Comparison of ENCODE assay signal across 8 mouse cellular contexts in the genomic region with DNA sequence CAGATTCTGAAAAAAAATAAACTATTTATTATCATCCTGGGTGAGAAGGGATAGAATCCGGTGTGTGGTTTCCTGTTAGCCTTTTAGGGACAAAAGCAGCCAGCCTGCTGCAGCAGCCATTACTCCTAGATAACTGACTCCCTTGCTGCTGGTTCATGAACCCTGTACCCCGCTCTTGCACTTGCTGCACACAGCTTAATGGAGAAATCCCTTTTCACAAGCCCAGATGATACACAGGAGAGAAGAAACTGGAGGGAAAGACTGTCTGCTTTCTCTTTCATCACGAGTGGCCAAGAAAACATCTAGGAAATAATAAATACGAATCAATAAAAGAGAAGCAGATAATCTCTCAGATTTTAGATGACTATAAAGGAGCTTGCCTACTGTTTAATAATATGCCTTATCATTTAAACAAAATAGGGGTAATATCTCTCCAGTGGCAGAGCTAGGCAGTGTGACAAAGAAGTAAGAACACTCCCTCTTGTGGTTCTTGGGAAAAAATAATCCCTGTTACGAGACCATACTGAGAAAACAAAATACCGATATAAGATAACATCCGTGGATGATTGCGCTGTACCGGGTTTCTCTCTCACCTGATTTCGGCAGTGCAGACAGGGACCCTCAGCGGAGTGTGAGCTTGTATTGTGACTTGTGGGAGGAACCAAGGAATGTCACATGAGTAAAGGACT.
A peak's percentile ranks its signal among the peaks of the same experiment; 100 is the strongest.
DNase-seq lines count a peak whose midpoint lies in the region; ATAC-seq and TF ChIP-seq lines count a peak whose summit lies in the region.

No protein-coding gene starts in this region.

- intact Hi-C loops in left cerebral cortex, postnatal 36 days (cut with DNase I), result loop anchor here (1.0 kb wide), 1 partner anchor 160 kb away; no protein-coding TSS in a partner anchor

- no peak overlapping the region for H3K4me2 ChIP-seq in forebrain, embryonic 12.5 days
- no peak overlapping the region for H3K4me2 ChIP-seq in forebrain, embryonic 11.5 days (ENCODE audit: low read depth, low read length, severe bottlenecking)
- peak overlapping the region; percentile 54 for H3K4me2 ChIP-seq in lung, embryonic 14.5 days
- peak overlapping the region; percentile 66 for H3K4me2 ChIP-seq in heart, postnatal 0 days (ENCODE audit: low read depth, low read length)
- peak overlapping the region; percentile 37 for H3K4me2 ChIP-seq in neural tube, embryonic 15.5 days

- ATAC-seq in forebrain, embryonic 12.5 days (ENCODE audit: low FRiP score), result peak; percentile 60; the same call in 1 of the 2 replicates
- no peak for ATAC-seq in forebrain, embryonic 11.5 days (replicated peaks; ENCODE audit: low FRiP score)
- ATAC-seq in lung, embryonic 14.5 days (ENCODE audit: insufficient read depth), result peak; percentile 63; the same call in 1 of the 2 replicates
- ATAC-seq in heart, postnatal 0 days (ENCODE audit: insufficient read depth, low read depth), result no peak
- peak; percentile 82; the same call in 1 of the 2 replicates for ATAC-seq in neural tube, embryonic 15.5 days (ENCODE audit: low FRiP score)

- DNase-seq in forebrain, embryonic 11.5 days (ENCODE audit: low spot score), result no peak
- peak; percentile 65 for DNase-seq in lung, embryonic 14.5 days
- no peak for DNase-seq in lung, postnatal 10 days
- DNase-seq in heart, postnatal 0 days (ENCODE audit: low spot score), result peak; percentile 26
- DNase-seq in cerebellum, adult 9-11 months, result no peak
- no peak for DNase-seq in left cerebral cortex, postnatal 36 days (ENCODE audit: low spot score in 2 of 2)

- 80% methylated on average over 11 of the region's 11 CpGs for WGBS in forebrain, embryonic 12.5 days
- 80% methylated on average over 11 of the region's 11 CpGs for WGBS in forebrain, embryonic 11.5 days
- 46% methylated on average over 11 of the region's 11 CpGs for WGBS in lung, embryonic 14.5 days
- 28% methylated on average over 11 of the region's 11 CpGs for WGBS in heart, postnatal 0 days
- 60% methylated on average over 11 of the region's 11 CpGs for WGBS in neural tube, embryonic 15.5 days

- H3K9ac ChIP-seq in forebrain, embryonic 12.5 days, result no peak overlapping the region
- H3K9ac ChIP-seq in forebrain, embryonic 11.5 days (ENCODE audit: low read length), result no peak overlapping the region
- H3K9ac ChIP-seq in lung, embryonic 14.5 days, result no peak overlapping the region
- H3K9ac ChIP-seq in heart, postnatal 0 days (replicated peaks; ENCODE audit: low read depth, low read length), result 0 out of 2 replicates have a peak overlapping the region, but pooled peaks have one; percentile 20
- H3K9ac ChIP-seq in neural tube, embryonic 15.5 days (replicated peaks), result no peak overlapping the region

- no peak for TF ChIP-seq EP300 in heart, postnatal 0 days (IDR thresholded peaks at IDR 0.05; ENCODE audit: low read depth)

- H3K4me3 ChIP-seq in forebrain, embryonic 12.5 days (replicated peaks), result no peak overlapping the region
- H3K4me3 ChIP-seq in forebrain, embryonic 11.5 days (ENCODE audit: low read depth, low read length), result no peak overlapping the region
- peak overlapping the region; percentile 27 for H3K4me3 ChIP-seq in lung, embryonic 14.5 days (ENCODE audit: low read depth, low read length)
- peak overlapping the region; percentile 58 for H3K4me3 ChIP-seq in heart, postnatal 0 days (ENCODE audit: low read depth, low read length)
- peak overlapping the region; percentile 9; the same call in 1 of the 2 replicates for H3K4me3 ChIP-seq in neural tube, embryonic 15.5 days (replicated peaks)

- H3K27ac ChIP-seq in forebrain, embryonic 12.5 days, result no peak overlapping the region
- no peak overlapping the region for H3K27ac ChIP-seq in forebrain, embryonic 11.5 days (ENCODE audit: low read depth, low read length)
- H3K27ac ChIP-seq in lung, embryonic 14.5 days (ENCODE audit: low read depth), result no peak overlapping the region
- H3K27ac ChIP-seq in heart, postnatal 0 days (ENCODE audit: low read depth), result no peak overlapping the region
- H3K27ac ChIP-seq in neural tube, embryonic 15.5 days (replicated peaks), result 0 out of 2 replicates have a peak overlapping the region, but pooled peaks have one; percentile 9

- no peaks in the 10 kb centered on the region for H3K27me3 ChIP-seq in forebrain, embryonic 12.5 days
- no peaks in the 10 kb centered on the region for H3K27me3 ChIP-seq in forebrain, embryonic 11.5 days (ENCODE audit: control insufficient read depth, insufficient read depth, low read length)
- H3K27me3 ChIP-seq in lung, embryonic 14.5 days (ENCODE audit: insufficient read depth, low read length), result no peaks in the 10 kb centered on the region
- no peaks in the 10 kb centered on the region for H3K27me3 ChIP-seq in heart, postnatal 0 days (ENCODE audit: control insufficient read depth, insufficient read depth, low read length)
- no peaks in the 10 kb centered on the region for H3K27me3 ChIP-seq in neural tube, embryonic 15.5 days (replicated peaks)

- no peaks in the 10 kb centered on the region for H3K36me3 ChIP-seq in forebrain, embryonic 12.5 days (replicated peaks)
- H3K36me3 ChIP-seq in forebrain, embryonic 11.5 days (ENCODE audit: control insufficient read depth, insufficient read depth, low read length), result no peaks in the 10 kb centered on the region
- no peaks in the 10 kb centered on the region for H3K36me3 ChIP-seq in lung, embryonic 14.5 days (ENCODE audit: insufficient read depth)
- no peaks in the 10 kb centered on the region for H3K36me3 ChIP-seq in heart, postnatal 0 days (replicated peaks; ENCODE audit: control insufficient read depth, insufficient read depth, low read length)
- H3K36me3 ChIP-seq in neural tube, embryonic 15.5 days, result no peaks in the 10 kb centered on the region

- H3K4me1 ChIP-seq in forebrain, embryonic 12.5 days, result no peaks in the 10 kb centered on the region
- no peaks in the 10 kb centered on the region for H3K4me1 ChIP-seq in forebrain, embryonic 11.5 days (replicated peaks; ENCODE audit: control insufficient read depth, insufficient read depth, low read length)
- no peaks in the 10 kb centered on the region for H3K4me1 ChIP-seq in lung, embryonic 14.5 days (ENCODE audit: insufficient read depth)
- no peaks in the 10 kb centered on the region for H3K4me1 ChIP-seq in heart, postnatal 0 days (ENCODE audit: control insufficient read depth, insufficient read depth)
- peaks cover 8% of the 10 kb centered on the region; the same call in 1 of the 2 replicates for H3K4me1 ChIP-seq in neural tube, embryonic 15.5 days

- TF ChIP-seq CTCF in lung, embryonic 14.5 days (IDR thresholded peaks at IDR 0.05; ENCODE audit: low read depth), result peak; percentile 55
- TF ChIP-seq CTCF in heart, postnatal 0 days (IDR thresholded peaks at IDR 0.05; ENCODE audit: low read depth), result peak; percentile 35; the same call in 1 of the 2 replicates

- no peaks in the 10 kb centered on the region for H3K9me3 ChIP-seq in forebrain, embryonic 12.5 days
- no peaks in the 10 kb centered on the region for H3K9me3 ChIP-seq in forebrain, embryonic 11.5 days (ENCODE audit: control insufficient read depth, low read length)
- no peaks in the 10 kb centered on the region for H3K9me3 ChIP-seq in lung, embryonic 14.5 days (ENCODE audit: low read depth, low read length)
- H3K9me3 ChIP-seq in heart, postnatal 0 days (replicated peaks; ENCODE audit: control insufficient read depth, low read length), result no peaks in the 10 kb centered on the region
- H3K9me3 ChIP-seq in neural tube, embryonic 15.5 days (replicated peaks), result no peaks in the 10 kb centered on the region

Comparison
In these comparisons a context has a peak if more than half of its experiments do, and no peak if none do; other contexts are left out.
1. ATAC-seq: peak in forebrain, embryonic 12.5 days (single experiment), lung, embryonic 14.5 days (single experiment) and neural tube, embryonic 15.5 days (single experiment); none in forebrain, embryonic 11.5 days (single experiment) and heart, postnatal 0 days (single experiment).
2. DNase-seq: peak in lung, embryonic 14.5 days (single experiment) and heart, postnatal 0 days (single experiment); none in forebrain, embryonic 11.5 days (single experiment), lung, postnatal 10 days (single experiment), cerebellum, adult 9-11 months (single experiment) and left cerebral cortex, postnatal 36 days (0 of 2).
3. H3K4me2 ChIP-seq: peak in lung, embryonic 14.5 days (single experiment), heart, postnatal 0 days (single experiment) and neural tube, embryonic 15.5 days (single experiment); none in forebrain, embryonic 12.5 days (single experiment) and forebrain, embryonic 11.5 days (single experiment).
4. H3K4me3 ChIP-seq: peak in lung, embryonic 14.5 days (single experiment), heart, postnatal 0 days (single experiment) and neural tube, embryonic 15.5 days (single experiment); none in forebrain, embryonic 12.5 days (single experiment) and forebrain, embryonic 11.5 days (single experiment).